Mouse (Mus musculus): ENCODE data around the gene C3. TPM values are rescaled to one million over a fixed set of nuclear protein-coding genes. Genes with fewer than 3 reads are reported as not detected.
A peak's percentile ranks its signal among the peaks of the same experiment; 100 is the strongest.

C3 gene
- polyA plus RNA-seq, 1 experiment from 2014 or later = 609 TPM

DNA sequence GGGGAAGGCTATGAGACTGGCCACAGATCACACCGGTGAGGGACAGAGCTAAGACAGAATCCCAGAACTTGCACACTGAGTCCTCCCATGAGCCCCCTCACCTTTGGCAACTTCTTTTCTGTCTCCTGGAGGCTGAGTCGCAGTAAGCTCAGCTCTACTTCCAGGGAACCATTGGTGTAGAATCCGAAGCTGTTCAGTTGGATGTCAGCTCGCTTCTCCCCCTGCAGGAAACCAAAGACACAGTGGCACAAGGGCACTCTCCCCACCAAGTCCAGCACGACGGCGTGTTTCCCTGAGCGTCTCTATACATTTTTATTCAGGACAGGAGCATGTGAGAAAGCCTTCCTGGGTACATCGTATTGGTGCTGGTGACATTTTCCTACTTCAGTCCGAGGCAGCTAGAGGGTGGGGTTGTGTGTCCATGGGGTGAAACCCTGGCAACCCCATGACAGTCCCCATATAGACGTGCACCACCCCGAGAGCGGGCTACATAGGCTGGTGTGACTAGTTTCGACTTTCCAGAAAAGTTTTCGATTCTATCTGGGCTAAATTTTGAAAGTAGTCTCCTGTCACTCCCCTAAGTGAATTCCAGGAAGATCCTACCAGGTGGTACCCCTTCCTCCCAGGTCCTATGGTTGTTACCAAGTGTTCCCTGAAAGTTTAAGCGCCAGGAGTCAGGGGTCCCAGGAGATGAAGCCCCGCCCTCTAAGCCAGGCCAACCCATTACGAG lies 18.9 kb upstream of the C3 start:
- peak overlapping the region; percentile 82 for H3K9ac ChIP-seq (ENCODE audit: low read depth, low read length)
- no peak for ATAC-seq (ENCODE audit: low read depth)
- peaks cover 13% of the 10 kb centered on the region for H3K27me3 ChIP-seq (ENCODE audit: control insufficient read depth, insufficient read depth, low read depth, low read length)
- H3K4me1 ChIP-seq (ENCODE audit: control insufficient read depth, low read depth, low read length) = peaks cover 31% of the 10 kb centered on the region
- WGBS (ENCODE audit: insufficient replicate concordance) = 4% methylated on average over 18 of the region's 18 CpGs
- peaks cover 6% of the 10 kb centered on the region for H3K36me3 ChIP-seq (ENCODE audit: control insufficient read depth, insufficient read depth)
- peak overlapping the region; percentile 77 for H3K4me3 ChIP-seq (ENCODE audit: low read depth, low read length)
- H3K4me2 ChIP-seq (ENCODE audit: low read depth, low read length) = peak overlapping the region; percentile 70
- peak overlapping the region; percentile 78 for H3K27ac ChIP-seq (ENCODE audit: low read length)
- no peaks in the 10 kb centered on the region for H3K9me3 ChIP-seq (replicated peaks; ENCODE audit: control insufficient read depth, low read length)

DNA sequence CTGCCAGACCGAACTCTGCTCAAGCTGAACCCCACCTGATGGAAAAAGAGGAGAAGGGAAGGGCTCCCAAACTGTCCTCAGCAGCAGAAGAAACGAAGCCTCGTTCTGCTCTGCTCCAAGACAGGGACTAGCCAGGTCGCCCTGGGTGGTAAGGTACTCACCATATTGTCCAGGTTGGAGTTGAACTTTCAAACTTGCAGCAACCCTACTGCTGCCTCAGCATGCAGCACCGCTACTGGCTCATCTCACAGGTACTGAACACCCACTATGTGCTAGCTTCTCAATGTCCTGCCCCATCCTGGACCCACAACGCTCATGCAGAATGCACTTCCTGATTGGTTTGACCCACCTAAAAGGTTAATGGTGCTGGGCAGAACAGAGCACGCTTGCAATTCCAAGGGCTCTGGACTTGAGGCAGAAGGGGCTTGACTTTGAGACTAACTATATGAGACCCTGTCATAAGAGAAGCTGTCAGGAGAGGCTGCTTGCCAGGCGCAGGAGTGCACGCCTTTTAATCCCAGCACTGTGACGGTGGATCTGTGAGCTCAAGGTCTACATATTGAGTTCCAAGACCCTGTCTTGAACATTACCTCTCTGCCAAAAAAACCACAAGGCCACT lies 17.5 kb upstream of the C3 start:
- Histone ChIP-seq H3K27me3 (ENCODE audit: control insufficient read depth, insufficient read depth, low read depth, low read length) (peaks cover 8% of the 10 kb centered on the region), H3K9me3 (replicated peaks; ENCODE audit: control insufficient read depth, low read length) (no peaks in the 10 kb centered on the region), H3K4me1 (ENCODE audit: control insufficient read depth, low read depth, low read length) (peaks cover 31% of the 10 kb centered on the region), H3K27ac (ENCODE audit: low read length) (no peak overlapping the region), H3K4me2 (ENCODE audit: low read depth, low read length) (no peak overlapping the region), H3K9ac (ENCODE audit: low read depth, low read length) (no peak overlapping the region), H3K4me3 (ENCODE audit: low read depth, low read length) (no peak overlapping the region), H3K36me3 (ENCODE audit: control insufficient read depth, insufficient read depth) (peaks cover 6% of the 10 kb centered on the region)
- ATAC-seq (ENCODE audit: low read depth) = no peak
- 78% methylated on average over 10 of the region's 10 CpGs for WGBS (ENCODE audit: insufficient replicate concordance)

DNA sequence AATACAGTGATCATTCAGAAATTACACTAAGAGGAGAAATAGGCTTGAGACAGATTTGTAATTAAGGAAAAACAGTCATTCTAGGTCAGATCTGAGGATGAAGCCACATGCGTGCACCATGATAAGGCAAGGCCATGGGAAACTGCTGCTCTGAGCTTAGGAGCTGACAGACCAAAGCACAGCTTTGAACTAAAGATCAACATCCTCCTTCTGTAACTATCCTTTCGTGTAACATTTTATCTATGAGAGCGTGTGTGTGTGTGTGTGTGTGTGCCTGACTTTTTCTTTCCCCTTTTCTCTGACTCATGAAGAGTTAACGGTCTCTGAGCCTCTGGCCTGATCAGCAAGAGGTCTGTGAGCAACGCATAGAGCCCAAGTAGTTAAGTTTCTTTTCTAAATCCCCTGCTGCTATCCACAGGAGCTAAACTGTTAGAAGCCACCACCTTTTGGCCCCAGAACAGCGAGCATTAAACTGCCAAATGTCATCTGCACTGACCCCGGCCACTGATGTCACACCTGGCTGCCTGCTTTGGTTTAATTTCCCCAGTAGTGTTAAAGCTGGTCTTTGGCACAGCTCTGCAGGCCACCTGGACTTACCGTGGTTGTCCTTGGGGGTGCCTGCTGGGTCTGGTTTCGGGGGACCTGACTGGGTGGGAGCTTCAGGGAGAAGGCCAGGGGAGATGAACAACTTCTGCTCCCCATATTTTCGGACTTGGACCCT lies 15.9 kb upstream of the C3 start:
- no peaks in the 10 kb centered on the region for H3K9me3 ChIP-seq (replicated peaks; ENCODE audit: control insufficient read depth, low read length)
- peaks cover 6% of the 10 kb centered on the region for H3K36me3 ChIP-seq (ENCODE audit: control insufficient read depth, insufficient read depth)
- H3K4me1 ChIP-seq (ENCODE audit: control insufficient read depth, low read depth, low read length) = peaks cover 20% of the 10 kb centered on the region
- H3K27ac ChIP-seq (ENCODE audit: low read length) = no peak overlapping the region
- 56% methylated on average over 10 of the region's 10 CpGs for WGBS (ENCODE audit: insufficient replicate concordance)
- H3K4me3 ChIP-seq (ENCODE audit: low read depth, low read length) = no peak overlapping the region
- no peaks in the 10 kb centered on the region for H3K27me3 ChIP-seq (ENCODE audit: control insufficient read depth, insufficient read depth, low read depth, low read length)
- no peak for ATAC-seq (ENCODE audit: low read depth)
- no peak overlapping the region for H3K9ac ChIP-seq (ENCODE audit: low read depth, low read length)
- no peak overlapping the region for H3K4me2 ChIP-seq (ENCODE audit: low read depth, low read length)

DNA sequence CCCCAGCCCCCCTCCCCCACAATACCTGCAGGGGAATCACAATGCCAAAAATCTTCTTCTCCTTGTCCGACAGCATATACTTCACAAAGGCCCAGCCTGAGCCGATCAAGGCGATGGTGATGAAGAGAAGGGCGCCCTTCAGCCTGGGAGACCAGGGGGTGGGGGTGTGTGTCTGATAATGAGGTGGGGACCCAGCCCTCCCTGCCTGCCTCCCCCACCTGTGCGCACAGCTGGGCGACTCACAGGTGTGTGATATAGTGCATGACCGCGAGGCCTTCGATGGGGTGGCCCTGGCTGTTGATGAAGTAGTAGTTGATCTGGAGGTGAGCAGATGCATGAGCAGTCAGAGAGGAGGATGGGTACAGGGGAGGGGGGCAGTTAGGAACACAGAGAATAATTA lies 9.2 kb upstream of the C3 start:
- no peak overlapping the region for H3K4me3 ChIP-seq (ENCODE audit: low read depth, low read length)
- H3K9me3 ChIP-seq (replicated peaks; ENCODE audit: control insufficient read depth, low read length) = no peaks in the 10 kb centered on the region
- H3K4me1 ChIP-seq (ENCODE audit: control insufficient read depth, low read depth, low read length) = peaks cover 3% of the 10 kb centered on the region
- H3K36me3 ChIP-seq (ENCODE audit: control insufficient read depth, insufficient read depth) = peaks cover 21% of the 10 kb centered on the region
- ATAC-seq (ENCODE audit: low read depth) = no peak
- H3K4me2 ChIP-seq (ENCODE audit: low read depth, low read length) = no peak overlapping the region
- no peak overlapping the region for H3K27ac ChIP-seq (ENCODE audit: low read length)
- H3K9ac ChIP-seq (ENCODE audit: low read depth, low read length) = no peak overlapping the region
- H3K27me3 ChIP-seq (ENCODE audit: control insufficient read depth, insufficient read depth, low read depth, low read length) = no peaks in the 10 kb centered on the region
- 79% methylated on average over 9 of the region's 9 CpGs for WGBS (ENCODE audit: insufficient replicate concordance)

DNA sequence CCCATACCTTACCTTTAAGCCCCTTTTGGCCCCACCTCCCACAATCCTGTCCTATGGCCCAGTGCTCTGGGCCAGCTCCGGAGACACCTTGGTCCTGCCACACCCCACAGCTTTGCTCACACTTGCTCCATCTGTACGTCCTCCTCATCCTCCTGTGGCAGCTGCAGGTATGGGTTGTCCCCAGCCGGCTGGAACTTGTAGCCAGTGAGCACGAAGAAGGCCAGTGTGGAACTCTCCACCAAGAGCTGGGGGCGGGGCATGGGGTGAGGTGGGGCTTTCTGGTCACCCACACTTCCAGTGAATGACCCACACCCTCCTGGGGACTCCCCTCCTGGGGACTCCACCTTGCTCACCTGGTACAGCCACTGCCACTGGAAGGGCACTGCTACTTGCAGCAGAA lies 7.9 kb upstream of the C3 start:
- peak; percentile 14; the same call in 1 of the 2 replicates for ATAC-seq (ENCODE audit: low read depth)
- peak overlapping the region; percentile 53 for H3K4me3 ChIP-seq (ENCODE audit: low read depth, low read length)
- peaks cover 7% of the 10 kb centered on the region for H3K4me1 ChIP-seq (ENCODE audit: control insufficient read depth, low read depth, low read length)
- peak overlapping the region; percentile 53 for H3K4me2 ChIP-seq (ENCODE audit: low read depth, low read length)
- no peaks in the 10 kb centered on the region for H3K9me3 ChIP-seq (replicated peaks; ENCODE audit: control insufficient read depth, low read length)
- H3K27ac ChIP-seq (ENCODE audit: low read length) = no peak overlapping the region
- H3K9ac ChIP-seq (ENCODE audit: low read depth, low read length) = no peak overlapping the region; the same call in 1 of the 2 replicates
- peaks cover 21% of the 10 kb centered on the region for H3K36me3 ChIP-seq (ENCODE audit: control insufficient read depth, insufficient read depth)
- H3K27me3 ChIP-seq (ENCODE audit: control insufficient read depth, insufficient read depth, low read depth, low read length) = no peaks in the 10 kb centered on the region
- WGBS (ENCODE audit: insufficient replicate concordance) = 67% methylated on average over 5 of the region's 5 CpGs

DNA sequence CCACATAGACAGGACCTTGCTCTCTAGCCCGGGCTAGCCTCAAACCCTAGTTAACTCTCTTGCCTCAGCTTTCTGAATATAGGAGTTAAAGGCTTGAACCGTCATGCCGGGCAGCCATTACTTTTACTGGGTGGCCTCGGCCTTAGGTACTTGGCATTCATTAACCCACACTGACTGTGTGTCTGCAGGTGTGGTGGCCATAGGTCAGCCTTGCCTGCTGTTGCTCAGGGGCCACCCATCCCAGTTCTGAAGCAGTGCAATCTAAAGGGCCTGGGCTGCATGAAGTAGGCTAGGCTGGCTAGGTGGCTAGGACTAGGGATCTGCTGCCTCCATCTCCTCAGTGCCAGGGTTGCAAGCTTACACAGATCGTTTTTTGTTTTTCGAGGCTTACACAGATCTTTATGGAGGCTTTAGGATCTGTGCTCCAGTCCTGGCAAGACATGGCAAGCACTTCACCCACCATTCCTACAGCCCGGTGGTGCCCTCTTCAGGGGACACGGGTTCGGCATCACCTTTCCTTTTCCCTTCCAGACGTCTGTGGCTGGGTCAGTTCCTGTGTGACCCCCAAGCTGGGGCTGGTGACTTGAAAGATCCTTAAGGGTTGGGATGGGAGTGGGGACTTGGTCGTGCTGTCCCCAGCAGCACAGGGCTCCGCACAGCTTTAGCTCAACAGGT lies 6.5 kb upstream of the C3 start:
- Histone ChIP-seq H3K4me2 (ENCODE audit: low read depth, low read length) (peak overlapping the region; percentile 53), H3K9me3 (replicated peaks; ENCODE audit: control insufficient read depth, low read length) (no peaks in the 10 kb centered on the region), H3K27me3 (ENCODE audit: control insufficient read depth, insufficient read depth, low read depth, low read length) (no peaks in the 10 kb centered on the region), H3K9ac (ENCODE audit: low read depth, low read length) (peak overlapping the region; percentile 40), H3K4me1 (ENCODE audit: control insufficient read depth, low read depth, low read length) (peaks cover 17% of the 10 kb centered on the region), H3K36me3 (ENCODE audit: control insufficient read depth, insufficient read depth) (peaks cover 21% of the 10 kb centered on the region), H3K27ac (ENCODE audit: low read length) (peak overlapping the region; percentile 66), H3K4me3 (ENCODE audit: low read depth, low read length) (peak overlapping the region; percentile 53)
- 69% methylated on average over 12 of the region's 12 CpGs for WGBS (ENCODE audit: insufficient replicate concordance)
- ATAC-seq (ENCODE audit: low read depth) = peak; percentile 45

DNA sequence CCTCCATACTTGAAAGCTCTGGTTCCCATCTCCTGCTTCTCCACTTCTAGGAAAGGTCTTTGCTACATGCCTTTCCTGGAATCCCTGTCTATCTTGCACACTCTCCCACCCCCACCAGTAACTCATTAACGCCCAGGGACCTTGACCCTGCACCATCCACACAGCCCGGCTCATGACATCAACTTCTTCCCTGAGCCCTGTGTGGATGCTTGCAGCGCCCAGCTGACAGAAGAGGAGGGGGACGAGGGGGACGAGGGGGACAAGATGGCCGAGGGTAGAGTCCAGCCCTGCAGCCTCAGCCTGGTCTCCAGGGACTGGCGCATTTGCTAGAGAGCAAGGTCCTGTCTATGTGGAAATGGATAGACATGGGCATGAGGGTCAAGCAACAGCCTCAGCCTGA lies 5.1 kb upstream of the C3 start:
- H3K4me1 ChIP-seq (ENCODE audit: control insufficient read depth, low read depth, low read length) = peaks cover 20% of the 10 kb centered on the region
- no peaks in the 10 kb centered on the region for H3K27me3 ChIP-seq (ENCODE audit: control insufficient read depth, insufficient read depth, low read depth, low read length)
- H3K27ac ChIP-seq (ENCODE audit: low read length) = peak overlapping the region; percentile 66
- H3K9me3 ChIP-seq (replicated peaks; ENCODE audit: control insufficient read depth, low read length) = no peaks in the 10 kb centered on the region
- peak; percentile 77 for ATAC-seq (ENCODE audit: low read depth)
- no peak overlapping the region for H3K9ac ChIP-seq (ENCODE audit: low read depth, low read length)
- H3K4me2 ChIP-seq (ENCODE audit: low read depth, low read length) = 0 out of 2 replicates have a peak overlapping the region, but pooled peaks have one; percentile 15
- 48% methylated on average over 7 of the region's 7 CpGs for WGBS (ENCODE audit: insufficient replicate concordance)
- H3K4me3 ChIP-seq (ENCODE audit: low read depth, low read length) = peak overlapping the region; percentile 53
- peaks cover 16% of the 10 kb centered on the region for H3K36me3 ChIP-seq (ENCODE audit: control insufficient read depth, insufficient read depth)

DNA sequence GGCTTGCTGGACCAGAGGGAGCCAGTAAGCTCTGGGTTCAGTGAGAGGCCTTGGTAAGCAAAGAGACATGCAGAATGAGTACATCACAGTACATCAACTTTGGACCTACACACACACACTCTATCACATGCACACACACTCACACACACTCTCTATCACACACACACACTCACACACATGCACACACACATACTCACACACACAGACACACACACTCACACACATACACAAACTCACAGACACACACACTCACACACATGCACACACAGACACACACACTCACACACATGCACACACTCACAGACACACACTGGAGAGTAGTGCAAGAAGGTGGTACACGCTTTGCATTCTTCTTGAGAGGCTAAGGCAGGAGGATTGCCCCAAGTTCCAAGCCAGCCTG lies 4.3 kb upstream of the C3 start:
- H3K9me3 ChIP-seq (replicated peaks; ENCODE audit: control insufficient read depth, low read length) = no peaks in the 10 kb centered on the region
- H3K4me1 ChIP-seq (ENCODE audit: control insufficient read depth, low read depth, low read length) = peaks cover 20% of the 10 kb centered on the region
- no peak overlapping the region for H3K4me2 ChIP-seq (ENCODE audit: low read depth, low read length)
- H3K27ac ChIP-seq (ENCODE audit: low read length) = peak overlapping the region; percentile 62
- ATAC-seq (ENCODE audit: low read depth) = no peak
- no peak overlapping the region for H3K4me3 ChIP-seq (ENCODE audit: low read depth, low read length)
- no peak overlapping the region for H3K9ac ChIP-seq (ENCODE audit: low read depth, low read length)
- 58% methylated on average over 1 of the region's 1 CpGs for WGBS (ENCODE audit: insufficient replicate concordance)
- peaks cover 9% of the 10 kb centered on the region for H3K36me3 ChIP-seq (ENCODE audit: control insufficient read depth, insufficient read depth)
- H3K27me3 ChIP-seq (ENCODE audit: control insufficient read depth, insufficient read depth, low read depth, low read length) = no peaks in the 10 kb centered on the region
